Mouse (Mus musculus) forebrain, embryonic 10.5 days (tissue): ENCODE results near the gene Tfap2d. TPM values are rescaled to one million over a fixed set of nuclear protein-coding genes. Genes with fewer than 3 reads are reported as not detected.

Experiments used
- DNase-seq: peaks from one replicate; pipeline ENCODE4 v3.0.0-alpha.2; 2017; ENCODE audit warnings: low spot score; ENCODE audit errors: extremely low spot score
- H3K27ac ChIP-seq: fragments of 300-500 bp; sonication (generic); 2 replicates; pipeline ENCODE4 v1.5.1; 2016; ENCODE audit warnings: mild to moderate bottlenecking
- H3K27me3 ChIP-seq: fragments of 300-500 bp; sonication (generic); 2 replicates; pipeline ENCODE4 v1.6.1; 2016; ENCODE audit warnings: mild to moderate bottlenecking; ENCODE audit not compliant: poor library complexity, severe bottlenecking
- H3K36me3 ChIP-seq: fragments of 300-500 bp; sonication (generic); replicated peaks from 2 replicates; pipeline ENCODE4 v1.6.1; 2016; ENCODE audit warnings: mild to moderate bottlenecking, moderate library complexity
- H3K4me1 ChIP-seq: fragments of 300-500 bp; sonication (generic); 2 replicates; pipeline ENCODE4 v1.6.1; 2016
- H3K4me3 ChIP-seq: fragments of 300-500 bp; sonication (generic); 2 replicates; pipeline ENCODE4 v1.5.1; 2016; ENCODE audit warnings: mild to moderate bottlenecking, moderate library complexity
- H3K9me3 ChIP-seq: fragments of 300-500 bp; sonication (generic); 2 replicates; pipeline ENCODE4 v1.6.1; 2016; ENCODE audit warnings: mild to moderate bottlenecking, moderate library complexity
- WGBS: fragments of 180-500 bp; shearing (Covaris S2); methylation state at CpG from one replicate; pipeline ENCODE4 v1.1.7; 2016; 5-methylcytosine and 5-hydroxymethylcytosine counted together
- polyA plus RNA-seq: library from polyadenylated mRNA; unstranded; fragments of >200 nt; fragmentation: Nextera tagmentation; extraction: Ambion mirVana; gene quantifications from 2 replicates; pipeline ENCODE4 v1.2.1, GENCODE M21; 2016

Gene Tfap2d
- polyA plus RNA-seq, 1 experiment from 2014 or later = 0.15 TPM

- Histone ChIP-seq H3K4me1 (no peaks in the 10 kb centered on the region), H3K4me3 (no peak overlapping the region), H3K36me3 (no peaks in the 10 kb centered on the region), H3K9me3 (no peaks in the 10 kb centered on the region), H3K27ac (no peak overlapping the region), H3K27me3 (peaks cover 89% of the 10 kb centered on the region)
- DNase-seq = no peak
- WGBS = 2% methylated on average over 22 of the region's 22 CpGs
Observed at GRCm38 (mm10) chr1:19111020-19111419, 8.2 kb downstream of the Tfap2d start.

GRCm38 (mm10) chr1:19178742-19179397 lies 76.0 kb downstream of the Tfap2d start:
- DNase-seq = no peak
- no peaks in the 10 kb centered on the region for H3K27me3 ChIP-seq
- 12% methylated on average over 4 of the region's 4 CpGs for WGBS

GRCm38 (mm10) chr1:19205649-19206048 lies 102.8 kb downstream of the Tfap2d start:
- Histone ChIP-seq H3K27ac (no peak overlapping the region), H3K9me3 (no peaks in the 10 kb centered on the region), H3K4me3 (peak overlapping the region; percentile 41), H3K27me3 (peaks cover 71% of the 10 kb centered on the region), H3K36me3 (no peaks in the 10 kb centered on the region), H3K4me1 (peaks cover 12% of the 10 kb centered on the region)
- 2% methylated on average over 12 of the region's 12 CpGs for WGBS
- peak; percentile 46 for DNase-seq

More at GRCm38 (mm10) chr1:19178742-19179397, 76.0 kb downstream of the Tfap2d start:
- Histone ChIP-seq H3K27ac (no peak overlapping the region), H3K4me3 (no peak overlapping the region), H3K36me3 (no peaks in the 10 kb centered on the region), H3K4me1 (no peaks in the 10 kb centered on the region), H3K9me3 (no peaks in the 10 kb centered on the region)

GRCm38 (mm10) chr1:19206194-19206593 lies 103.4 kb downstream of the Tfap2d start:
- Histone ChIP-seq H3K36me3 (no peaks in the 10 kb centered on the region), H3K9me3 (no peaks in the 10 kb centered on the region), H3K27me3 (peaks cover 76% of the 10 kb centered on the region), H3K4me3 (peak overlapping the region; percentile 41), H3K27ac (no peak overlapping the region), H3K4me1 (peaks cover 12% of the 10 kb centered on the region)
- under 1% methylated on average over 7 of the region's 7 CpGs for WGBS
- peak; percentile 24 for DNase-seq

- H3K4me1 ChIP-seq = peaks cover 18% of the 10 kb centered on the region
- H3K27ac ChIP-seq = peak overlapping the region; percentile 72; the same call in 1 of the 2 replicates
- WGBS = under 1% methylated on average over 4 of the region's 4 CpGs
- no peaks in the 10 kb centered on the region for H3K9me3 ChIP-seq
- peaks cover 90% of the 10 kb centered on the region for H3K27me3 ChIP-seq
- peak overlapping the region; percentile 10; the same call in 1 of the 2 replicates for H3K4me3 ChIP-seq
- no peaks in the 10 kb centered on the region for H3K36me3 ChIP-seq
- no peak for DNase-seq
Observed at GRCm38 (mm10) chr1:19207611-19208010, 104.8 kb downstream of the Tfap2d start.

DNA sequence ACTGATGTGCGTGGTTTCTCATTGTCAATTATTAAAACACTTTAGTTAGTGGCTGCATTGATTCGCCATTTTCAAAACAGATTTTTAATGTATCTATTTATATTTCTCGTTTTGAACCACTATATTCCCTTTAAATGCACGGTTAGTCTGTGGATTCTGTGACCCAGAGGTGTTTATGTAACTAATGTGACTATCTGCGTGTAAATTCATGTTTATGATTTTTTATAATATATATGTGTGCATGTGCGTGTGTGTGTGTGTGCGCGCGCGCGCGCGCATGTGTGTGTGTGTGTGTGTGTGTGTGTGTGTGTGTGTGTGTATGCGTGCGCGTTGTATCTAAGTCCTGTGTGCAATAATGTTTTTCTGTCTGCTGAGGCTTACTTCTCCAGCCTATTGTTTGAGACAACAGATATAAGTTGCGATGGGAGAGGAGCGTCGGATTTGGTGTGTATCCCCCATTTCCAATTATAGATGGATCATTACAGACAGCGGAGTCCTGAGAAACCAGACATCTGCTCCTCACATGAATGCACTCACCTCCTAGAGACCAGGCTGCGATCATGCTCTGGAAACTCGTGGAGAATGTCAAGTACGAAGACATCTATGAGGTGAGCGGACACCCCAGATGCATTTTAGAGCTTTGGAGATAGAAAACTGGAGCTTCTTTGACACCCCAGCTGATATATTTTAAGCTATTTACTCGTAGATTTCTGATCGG lies 106.0 kb downstream of the Tfap2d start, which contains the start of gene Tfap2b:
Gene Tfap2b, plus strand, starts transcription at position 274 of the 718 bp plus-strand sequence.
- Histone ChIP-seq H3K4me1 (peaks cover 18% of the 10 kb centered on the region), H3K36me3 (no peaks in the 10 kb centered on the region), H3K9me3 (no peaks in the 10 kb centered on the region), H3K4me3 (peak within 1 kb of the TSS; percentile 52), H3K27ac (peak within 1 kb of the TSS; percentile 87), H3K27me3 (peaks cover 97% of the 10 kb centered on the region)
- DNase-seq = peak; percentile 56
- 1% methylated on average over 26 of the region's 26 CpGs for WGBS

GRCm38 (mm10) chr1:19209359-19209745 lies 106.5 kb downstream of the Tfap2d start:
- peaks cover 22% of the 10 kb centered on the region for H3K4me1 ChIP-seq
- no peaks in the 10 kb centered on the region for H3K9me3 ChIP-seq
- H3K4me3 ChIP-seq = peak overlapping the region; percentile 52
- H3K27ac ChIP-seq = peak overlapping the region; percentile 87
- peaks cover 99% of the 10 kb centered on the region for H3K27me3 ChIP-seq
- no peaks in the 10 kb centered on the region for H3K36me3 ChIP-seq
- WGBS = under 1% methylated on average over 10 of the region's 10 CpGs
- no peak for DNase-seq

- H3K36me3 ChIP-seq = no peaks in the 10 kb centered on the region
- DNase-seq = peak; percentile 66
- WGBS = 0% methylated on average over 31 of the region's 31 CpGs
- H3K4me1 ChIP-seq = peaks cover 22% of the 10 kb centered on the region
- H3K9me3 ChIP-seq = no peaks in the 10 kb centered on the region
- H3K27me3 ChIP-seq = peaks cover 99% of the 10 kb centered on the region
- H3K4me3 ChIP-seq = peak overlapping the region; percentile 52
- H3K27ac ChIP-seq = peak overlapping the region; percentile 87
Observed at GRCm38 (mm10) chr1:19209776-19210175, 107.0 kb downstream of the Tfap2d start.

- WGBS = 0% methylated on average over 30 of the region's 30 CpGs
Observed at GRCm38 (mm10) chr1:19210215-19211032, 107.6 kb downstream of the Tfap2d start.

GRCm38 (mm10) chr1:19211033-19211405 lies 108.2 kb downstream of the Tfap2d start:
- peak overlapping the region; percentile 52 for H3K4me3 ChIP-seq
- peak overlapping the region; percentile 87 for H3K27ac ChIP-seq
- no peaks in the 10 kb centered on the region for H3K9me3 ChIP-seq
- H3K4me1 ChIP-seq = peaks cover 22% of the 10 kb centered on the region
- H3K27me3 ChIP-seq = peaks cover 99% of the 10 kb centered on the region
- no peaks in the 10 kb centered on the region for H3K36me3 ChIP-seq
- WGBS = 0% methylated on average over 8 of the region's 8 CpGs
- peak; percentile 23 for DNase-seq

More at GRCm38 (mm10) chr1:19210215-19211032, 107.6 kb downstream of the Tfap2d start:
- no peaks in the 10 kb centered on the region for H3K9me3 ChIP-seq
- H3K36me3 ChIP-seq = no peaks in the 10 kb centered on the region
- H3K4me1 ChIP-seq = peaks cover 22% of the 10 kb centered on the region
- DNase-seq = peak; percentile 42
- H3K27ac ChIP-seq = peak overlapping the region; percentile 87
- H3K27me3 ChIP-seq = peaks cover 99% of the 10 kb centered on the region
- H3K4me3 ChIP-seq = peak overlapping the region; percentile 52

DNA sequence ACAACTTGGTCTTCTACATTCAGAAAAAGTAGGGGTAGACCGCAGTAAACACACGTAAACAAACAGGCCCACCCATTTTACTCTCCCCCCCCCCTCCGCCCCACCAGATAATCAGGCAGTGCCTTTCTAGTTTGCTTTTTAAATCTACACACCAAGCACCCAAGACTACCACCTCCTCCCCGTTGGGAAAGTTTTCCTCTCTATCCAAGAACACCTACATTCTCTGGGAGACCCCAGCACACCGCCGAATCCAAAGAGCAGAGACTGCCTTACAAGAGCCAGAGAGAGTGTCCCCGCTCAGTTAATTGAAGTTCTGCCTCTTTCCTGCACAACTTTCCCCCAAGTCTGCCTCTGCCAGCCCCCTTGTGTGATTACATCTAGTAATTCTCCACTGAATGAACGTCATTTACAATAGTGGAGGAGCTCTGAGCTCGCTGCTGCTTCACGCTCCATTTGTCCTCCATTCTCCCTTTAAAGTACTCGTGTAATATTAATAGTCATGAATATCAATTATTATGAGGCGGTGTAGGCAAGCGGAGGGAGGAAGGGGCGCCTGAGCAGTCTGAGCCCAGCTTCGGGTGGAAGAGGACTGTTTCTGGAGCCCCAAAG lies 108.8 kb downstream of the Tfap2d start:
- Histone ChIP-seq H3K4me3 (peak overlapping the region; percentile 52), H3K36me3 (no peaks in the 10 kb centered on the region), H3K27me3 (peaks cover 100% of the 10 kb centered on the region), H3K4me1 (peaks cover 26% of the 10 kb centered on the region), H3K9me3 (no peaks in the 10 kb centered on the region), H3K27ac (peak overlapping the region; percentile 87)
- under 1% methylated on average over 15 of the region's 15 CpGs for WGBS
- DNase-seq = peak; percentile 46

- Histone ChIP-seq H3K9me3 (no peaks in the 10 kb centered on the region), H3K36me3 (no peaks in the 10 kb centered on the region), H3K4me3 (peak overlapping the region; percentile 52), H3K27ac (peak overlapping the region; percentile 87), H3K27me3 (peaks cover 100% of the 10 kb centered on the region), H3K4me1 (peaks cover 36% of the 10 kb centered on the region)
- 1% methylated on average over 4 of the region's 4 CpGs for WGBS
- peak; percentile 27 for DNase-seq
Observed at GRCm38 (mm10) chr1:19212691-19213090, 109.9 kb downstream of the Tfap2d start.
